ENCODE assay signal across 8 mouse cellular contexts in genomic region chr16:17232794-17233701, GRCm38 (mm10). TPM values are rescaled to one million over a fixed set of nuclear protein-coding genes. Genes with fewer than 3 reads are reported as not detected.
DNase-seq lines count a peak whose midpoint lies in the region; ATAC-seq lines count a peak whose summit lies in the region.

Gene Hic2 (plus strand): TSS chr16:17233572.

- peaks cover 2% of the 10 kb centered on the region for H3K27me3 ChIP-seq in megakaryocyte, embryonic 14.5 days (replicated peaks)

- intact Hi-C loops in gastrocnemius, postnatal 14 days (cut with DNase I; ENCODE audit: low total_unique reads): loop anchor here (10.0 kb wide), 1 partner anchor 1642 kb away; the partner anchor contains the start of genes Hira and Mrpl40

- H3K4me1 ChIP-seq in megakaryocyte, embryonic 14.5 days: peaks cover 41% of the 10 kb centered on the region

- ATAC-seq in inflammation-experienced regulatory T-cells, adult 6 months: peak; percentile 93

- peaks cover 15% of the 10 kb centered on the region for H3K9me3 ChIP-seq in megakaryocyte, embryonic 14.5 days

- DNase-seq in adrenal gland, adult (ENCODE audit: inconsistent age in 2 of 2, low spot score in 1 of 2): peak; percentile 97 to 98
- DNase-seq in embryo, embryonic 10.5 days (ENCODE audit: low spot score): peak; percentile 99
- DNase-seq in gastrocnemius, postnatal 14 days: peak; percentile 94
- DNase-seq in left cerebral cortex, adult 9 months (ENCODE audit: low spot score in 2 of 2): peak; percentile 83 to 90
- DNase-seq in right cerebral cortex, adult 2 months (ENCODE audit: low spot score in 2 of 2): peak; percentile 87 to 88
- peak; percentile 79 for DNase-seq in urinary bladder, postnatal 10 days (ENCODE audit: low spot score)

- no peaks in the 10 kb centered on the region for H3K36me3 ChIP-seq in megakaryocyte, embryonic 14.5 days (replicated peaks; ENCODE audit: low read length)

- H3K4me3 ChIP-seq in megakaryocyte, embryonic 14.5 days (replicated peaks): peak within 1 kb of the TSS; percentile 95

RNA-seq across cellular contexts. Expression of gene Hic2, which starts in this region (rescaled TPM):
- 1 to 10 TPM; 1.1 to 1.2 TPM for total RNA-seq in gastrocnemius, postnatal 14 days (2021)
- polyA plus RNA-seq in inflammation-experienced regulatory T-cells, adult 6 months (2017; shearing (Covaris generic)): 1 to 10 TPM in 1 of 3 experiments, under 1 TPM in 2; 0.72 to 1.8 (median 0.83) TPM
- polyA plus RNA-seq in megakaryocyte, embryonic 14.5 days (2012; ENCODE audit: insufficient read depth, low replicate concordance): 1.8 and 3.3 TPM in 2 replicates

Comparison
In these comparisons a context has a peak if more than half of its experiments do, and no peak if none do; other contexts are left out.
1. Peak in every context shown above with its lines: DNase-seq, ATAC-seq and H3K4me3 ChIP-seq.